Mouse (Mus musculus) lung, postnatal 0 days (tissue): ENCODE measurements at regions not wholly inside any gene's neighbourhood (a gene's known extent, or its start where the extent isn't known, plus 50 kb on each side); places are given as distances from the start of the nearest gene placed in this dataset.

Experiments used
- CTCF ChIP-seq: IDR thresholded peaks from 2 replicates; pipeline ENCODE4 v1.5.1; 2016; ENCODE audit warnings: antibody characterized with exemption, mild to moderate bottlenecking
- EP300 ChIP-seq: IDR thresholded peaks from 2 replicates; pipeline ENCODE4 v1.6.1; 2016; ENCODE audit warnings: antibody characterized with exemption, mild to moderate bottlenecking, control low read depth

- TF ChIP-seq CTCF, result no peak
- TF ChIP-seq EP300, result peak; percentile 36; the same call in 1 of the 2 replicates
Measured at GRCm38 (mm10) chr3:144264554-144264953, 59.5 kb upstream of the Lmo4 start.
